Mouse (Mus musculus) testis, adult 2 months (tissue): ENCODE data around the gene Nsg1.

Source experiments
- CTCF ChIP-seq: fragments of 200-500 bp; IDR thresholded peaks from 2 replicates; pipeline ENCODE4 v1.5.1; 2012; ENCODE audit warnings: low read depth, mild to moderate bottlenecking, inconsistent platforms, low read length, moderate library complexity; ENCODE audit not compliant: control insufficient read depth, insufficient read depth, insufficient replicate concordance
- POLR2A ChIP-seq: fragments of 200-500 bp; IDR thresholded peaks from 2 replicates; pipeline ENCODE4 v1.6.1; 2012; ENCODE audit warnings: low read depth, mild to moderate bottlenecking, inconsistent platforms, low read length, moderate library complexity; ENCODE audit not compliant: control insufficient read depth

- TF ChIP-seq CTCF, result no peak
- no peak for TF ChIP-seq POLR2A
These were observed 6.1 kb downstream of the Nsg1 start for GRCm38 (mm10) chr5:38153636-38154035.
